Comparison of ENCODE assay signal across 9 mouse cellular contexts in the genomic region with DNA sequence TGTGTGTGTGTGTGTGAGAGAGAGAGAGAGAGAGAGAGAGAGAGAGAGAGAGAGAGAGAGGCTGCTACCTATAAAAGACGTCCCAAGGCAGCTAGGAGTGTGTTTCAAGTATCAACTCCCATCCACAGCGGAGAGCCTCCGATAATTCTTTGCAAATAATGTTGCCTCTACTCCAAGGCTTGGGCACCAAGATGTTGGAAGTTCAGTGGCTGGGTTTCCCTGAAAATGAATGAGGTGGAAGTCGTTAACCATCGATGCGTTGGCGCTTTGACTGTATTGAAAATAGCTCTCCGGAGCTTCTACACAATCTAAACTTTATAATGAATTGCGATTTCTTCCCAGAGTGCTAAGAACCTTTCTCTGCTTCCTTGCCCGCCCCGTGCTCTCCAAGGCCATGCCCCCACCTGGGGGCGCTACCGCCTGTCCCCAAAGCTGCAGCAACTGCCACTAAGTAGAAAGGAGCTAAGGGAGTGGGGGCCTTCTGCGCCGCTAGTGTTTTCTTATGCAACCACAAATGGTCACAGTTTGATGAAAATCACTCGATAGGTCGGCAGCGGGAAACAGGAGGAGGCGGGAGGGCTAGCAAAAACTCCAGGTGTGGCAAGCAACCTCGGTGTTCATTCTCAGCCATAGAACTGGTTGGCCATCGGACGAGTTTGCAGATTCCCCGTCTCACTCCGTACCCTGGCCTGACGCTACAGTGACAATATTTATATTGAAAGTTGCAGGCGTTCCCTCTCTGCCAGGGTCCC. TPM values are rescaled to one million over a fixed set of nuclear protein-coding genes. Genes with fewer than 3 reads are reported as not detected.
A peak's percentile ranks its signal among the peaks of the same experiment; 100 is the strongest.
DNase-seq lines count a peak whose midpoint lies in the region; ATAC-seq and TF ChIP-seq lines count a peak whose summit lies in the region.
"Had no signal": no experiment of that assay in that cellular context is flagged by ENCODE, and none has a peak within 500 bp of the region (broad histone marks: within the 10 kb centered on the region; RNA-seq: fewer than 3 reads in every experiment).

No protein-coding gene starts in this region.

- no peak for TF ChIP-seq CTCF in heart, adult 2 months (IDR thresholded peaks at IDR 0.05)

- TF ChIP-seq POLR2A in heart, adult 2 months (IDR thresholded peaks at IDR 0.05; ENCODE audit: insufficient read depth, low read depth, low read length): no peak

- H3K79me2 ChIP-seq in heart, adult 2 months (replicated peaks; ENCODE audit: control insufficient read depth, insufficient read depth, low read length): no peaks in the 10 kb centered on the region

- no peak for DNase-seq in heart, adult 2 months
- peak; percentile 15 for DNase-seq in thymus, postnatal 25 days
- DNase-seq in thymus, postnatal 10 days (ENCODE audit: low spot score in 2 of 2): no peak
- peak; percentile 70 for DNase-seq in intestine, embryonic 14.5 days (ENCODE audit: low spot score)
- DNase-seq in neural tube, embryonic 11.5 days (ENCODE audit: low spot score): peak; percentile 64
- no peak for DNase-seq in frontal cortex, postnatal 14 days (ENCODE audit: low spot score in 2 of 2)
- no peak for DNase-seq in gastrocnemius, postnatal 25 days

- ATAC-seq in heart, embryonic 13.5 days (ENCODE audit: extremely low read depth, insufficient number of reproducible peaks, low FRiP score, low TSS enrichment): no peak
- ATAC-seq in intestine, embryonic 14.5 days (replicated peaks; ENCODE audit: low FRiP score, low TSS enrichment, low read depth): no peak
- no peak for ATAC-seq in neural tube, embryonic 11.5 days (ENCODE audit: insufficient read depth, low FRiP score, low TSS enrichment)

- peaks cover 41% of the 10 kb centered on the region for H3K4me1 ChIP-seq in heart, embryonic 13.5 days
- H3K4me1 ChIP-seq in heart, adult 2 months (ENCODE audit: control insufficient read depth, insufficient read depth, low read length): no peaks in the 10 kb centered on the region
- H3K4me1 ChIP-seq in intestine, embryonic 14.5 days (replicated peaks; ENCODE audit: control insufficient read depth, insufficient read depth, low read length): 0 out of 2 replicates have a peak, but pooled peaks cover 11% of the 10 kb centered on the region
- H3K4me1 ChIP-seq in neural tube, embryonic 11.5 days (ENCODE audit: control insufficient read depth, insufficient read depth, low read length): peaks cover 10% of the 10 kb centered on the region; the same call in 1 of the 2 replicates

- H3K9ac ChIP-seq in heart, embryonic 13.5 days: no peak overlapping the region
- H3K9ac ChIP-seq in heart, adult 2 months (ENCODE audit: low read depth, low read length): no peak overlapping the region
- H3K9ac ChIP-seq in intestine, embryonic 14.5 days (ENCODE audit: low read length): no peak overlapping the region
- H3K9ac ChIP-seq in neural tube, embryonic 11.5 days (ENCODE audit: low read length): no peak overlapping the region

- H3K27me3 ChIP-seq in heart, embryonic 13.5 days (replicated peaks): peaks cover 100% of the 10 kb centered on the region
- peaks cover 52% of the 10 kb centered on the region for H3K27me3 ChIP-seq in heart, adult 2 months (ENCODE audit: control insufficient read depth, insufficient read depth, low read length)
- peaks cover 100% of the 10 kb centered on the region for H3K27me3 ChIP-seq in intestine, embryonic 14.5 days (replicated peaks; ENCODE audit: control insufficient read depth, insufficient read depth, low read length)
- peaks cover 100% of the 10 kb centered on the region for H3K27me3 ChIP-seq in neural tube, embryonic 11.5 days (ENCODE audit: control insufficient read depth, insufficient read depth, low read length)

- H3K36me3 ChIP-seq in heart, embryonic 13.5 days: no peaks in the 10 kb centered on the region
- H3K36me3 ChIP-seq in heart, adult 2 months (ENCODE audit: control insufficient read depth, insufficient read depth, low read length): no peaks in the 10 kb centered on the region
- H3K36me3 ChIP-seq in intestine, embryonic 14.5 days (ENCODE audit: control insufficient read depth, insufficient read depth, low read length): no peaks in the 10 kb centered on the region
- no peaks in the 10 kb centered on the region for H3K36me3 ChIP-seq in neural tube, embryonic 11.5 days (ENCODE audit: control insufficient read depth, insufficient read depth, low read length)

- H3K4me3 ChIP-seq in heart, embryonic 13.5 days: peak overlapping the region; percentile 43
- no peak overlapping the region for H3K4me3 ChIP-seq in heart, adult 2 months
- peak overlapping the region; percentile 21; the same call in 1 of the 2 replicates for H3K4me3 ChIP-seq in intestine, embryonic 14.5 days (ENCODE audit: low read depth, low read length)
- peak overlapping the region; percentile 1; the same call in 1 of the 2 replicates for H3K4me3 ChIP-seq in neural tube, embryonic 11.5 days (ENCODE audit: low read depth, low read length)

- no peak overlapping the region for H3K27ac ChIP-seq in heart, embryonic 13.5 days (replicated peaks)
- no peak overlapping the region for H3K27ac ChIP-seq in heart, adult 2 months
- no peak overlapping the region for H3K27ac ChIP-seq in intestine, embryonic 14.5 days (ENCODE audit: low read depth)
- no peak overlapping the region for H3K27ac ChIP-seq in neural tube, embryonic 11.5 days (ENCODE audit: low read depth, low read length)

- H3K9me3 ChIP-seq in heart, embryonic 13.5 days: no peaks in the 10 kb centered on the region
- no peaks in the 10 kb centered on the region for H3K9me3 ChIP-seq in intestine, embryonic 14.5 days (ENCODE audit: control insufficient read depth, low read length)
- no peaks in the 10 kb centered on the region for H3K9me3 ChIP-seq in neural tube, embryonic 11.5 days (ENCODE audit: control insufficient read depth, low read length)

- peak overlapping the region; percentile 67 for H3K4me2 ChIP-seq in heart, embryonic 13.5 days
- peak overlapping the region; percentile 40 for H3K4me2 ChIP-seq in intestine, embryonic 14.5 days (ENCODE audit: low read length)
- peak overlapping the region; percentile 14; the same call in 1 of the 2 replicates for H3K4me2 ChIP-seq in neural tube, embryonic 11.5 days (ENCODE audit: low read depth)

- no peak for TF ChIP-seq EP300 in heart, adult 2 months (IDR thresholded peaks at IDR 0.05; ENCODE audit: insufficient read depth, low read depth, low read length)

- intact Hi-C loops in heart, adult 2 months (cut with DNase I): no loop called here

- under 1% methylated on average over 26 of the region's 26 CpGs for WGBS in heart, embryonic 13.5 days
- WGBS in heart, adult 2 months: 4% methylated on average over 26 of the region's 26 CpGs
- 2% methylated on average over 26 of the region's 26 CpGs for WGBS in intestine, embryonic 14.5 days
- under 1% methylated on average over 26 of the region's 26 CpGs for WGBS in neural tube, embryonic 11.5 days

RNA-seq across cellular contexts. Expression of a gene that starts 0.6 kb away (rescaled TPM):
- not detected in 2 replicates for polyA plus RNA-seq in heart, embryonic 13.5 days (2015; fragmentation: Nextera tagmentation; extraction: Ambion mirVana)
- not detected for total RNA-seq in heart, adult 2 months (2021)
- not detected in 2 replicates for polyA plus RNA-seq in heart, adult 2 months (2012; rRNA removed)
- not detected in 2 replicates for polyA plus RNA-seq in intestine, embryonic 14.5 days (2014; fragmentation: Nextera tagmentation; extraction: Ambion mirVana)
- polyA plus RNA-seq in neural tube, embryonic 11.5 days (2014; fragmentation: Nextera tagmentation; extraction: Ambion mirVana): 1.2 and 2.0 TPM in 2 replicates
- total RNA-seq in gastrocnemius, postnatal 25 days (2021): not detected
- polyA plus RNA-seq: gonadal fat pad, adult 2 months had no signal

RNA-seq across cellular contexts. Expression of a gene that starts 44.9 kb away (rescaled TPM):
- polyA plus RNA-seq in heart, embryonic 13.5 days (2015; fragmentation: Nextera tagmentation; extraction: Ambion mirVana): 0.15 TPM in 1 of 2 replicates, not detected in the other
- total RNA-seq in heart, adult 2 months (2021): not detected
- polyA plus RNA-seq in heart, adult 2 months (2012; rRNA removed): 0.12 and 0.25 TPM in 2 replicates
- 0.14 TPM in 1 of 2 replicates, not detected in the other for polyA plus RNA-seq in intestine, embryonic 14.5 days (2014; fragmentation: Nextera tagmentation; extraction: Ambion mirVana)
- polyA plus RNA-seq in neural tube, embryonic 11.5 days (2014; fragmentation: Nextera tagmentation; extraction: Ambion mirVana): 0.31 and 0.45 TPM in 2 replicates
- not detected for total RNA-seq in gastrocnemius, postnatal 25 days (2021)

Comparison
In these comparisons a context has a peak if more than half of its experiments do, and no peak if none do; other contexts are left out.
1. DNase-seq: peak in thymus, postnatal 25 days (single experiment), intestine, embryonic 14.5 days (single experiment) and neural tube, embryonic 11.5 days (single experiment); none in heart, adult 2 months (0 of 2), thymus, postnatal 10 days (0 of 2), frontal cortex, postnatal 14 days (0 of 2) and gastrocnemius, postnatal 25 days (single experiment).
2. H3K4me2 ChIP-seq: peak in every context shown above with its lines; median percentile 67 in heart, embryonic 13.5 days; 40 in intestine, embryonic 14.5 days; 14 in neural tube, embryonic 11.5 days.